9 mouse cellular contexts compared by ENCODE assay signal in genomic region chrX:140722400-140722799, GRCm38 (mm10). TPM values are rescaled to one million over a fixed set of nuclear protein-coding genes. Genes with fewer than 3 reads are reported as not detected.
DNase-seq lines count a peak whose midpoint lies in the region; ATAC-seq and TF ChIP-seq lines count a peak whose summit lies in the region.
"Had no signal": no experiment of that assay in that cellular context is flagged by ENCODE, and none has a peak within 500 bp of the region (broad histone marks: within the 10 kb centered on the region; RNA-seq: fewer than 3 reads in every experiment).

No protein-coding gene starts in this region.

- in situ Hi-C loops in CH12.LX (cut with MboI; ENCODE audit: low pct_ligation_motif_present, low pct_unique_long_range_greater_than_20kb, low sequenced_read_pairs) = loop anchor here (10.0 kb wide), 1 partner anchor 248 kb away; no protein-coding TSS in a partner anchor

- DNase-seq in hindbrain, embryonic 11.5 days (ENCODE audit: low spot score) = peak; percentile 43
- no peak for DNase-seq in hindbrain, embryonic 14.5 days (ENCODE audit: low spot score)
- DNase-seq in 3T3-L1 (ENCODE audit: low read depth, low spot score) = peak; percentile 73
- DNase-seq in CH12.LX (ENCODE audit: extremely low read depth) = peak; percentile 54
- no peak for DNase-seq in left cerebral cortex, postnatal 25 days (ENCODE audit: low spot score in 2 of 2)

- H3K4me1 ChIP-seq in hindbrain, embryonic 11.5 days (replicated peaks; ENCODE audit: control insufficient read depth, insufficient read depth, low read length) = no peaks in the 10 kb centered on the region
- H3K4me1 ChIP-seq in hindbrain, embryonic 14.5 days (replicated peaks; ENCODE audit: control insufficient read depth, insufficient read depth, low read length) = no peaks in the 10 kb centered on the region
- no peaks in the 10 kb centered on the region for H3K4me1 ChIP-seq in CH12.LX (ENCODE audit: control insufficient read depth in 1 of 2, insufficient read depth in 2 of 2)
- H3K4me1 ChIP-seq in intestine, embryonic 15.5 days (replicated peaks) = no peaks in the 10 kb centered on the region
- H3K4me1 ChIP-seq: embryonic facial prominence, embryonic 13.5 days had no signal

- no peaks in the 10 kb centered on the region for H3K79me2 ChIP-seq in CH12.LX (replicated peaks; ENCODE audit: control insufficient read depth, extremely low read depth, insufficient read depth, poor library complexity, severe bottlenecking)

- no peak overlapping the region for H3K9ac ChIP-seq in hindbrain, embryonic 11.5 days (ENCODE audit: low read depth, low read length)
- H3K9ac ChIP-seq in hindbrain, embryonic 14.5 days = no peak overlapping the region
- no peak overlapping the region for H3K9ac ChIP-seq in CH12.LX (ENCODE audit: insufficient read depth, low read depth)
- H3K9ac ChIP-seq in intestine, embryonic 15.5 days = no peak overlapping the region
- H3K9ac ChIP-seq: embryonic facial prominence, embryonic 13.5 days had no signal

- no peak for TF ChIP-seq EP300 in CH12.LX (IDR thresholded peaks at IDR 0.05; ENCODE audit: low read length)

- no peak for TF ChIP-seq POLR2A in CH12.LX (IDR thresholded peaks at IDR 0.05; ENCODE audit: low read depth, low read length)

- no peaks in the 10 kb centered on the region for H3K36me3 ChIP-seq in hindbrain, embryonic 11.5 days (ENCODE audit: control insufficient read depth, insufficient read depth, low read length)
- H3K36me3 ChIP-seq in hindbrain, embryonic 14.5 days (replicated peaks; ENCODE audit: control insufficient read depth, insufficient read depth) = no peaks in the 10 kb centered on the region
- H3K36me3 ChIP-seq in CH12.LX (replicated peaks in 1 of 2; ENCODE audit: control insufficient read depth in 1 of 2, insufficient read depth in 1 of 2, low read length in 1 of 2) = no peaks in the 10 kb centered on the region
- H3K36me3 ChIP-seq in intestine, embryonic 15.5 days = no peaks in the 10 kb centered on the region
- H3K36me3 ChIP-seq: embryonic facial prominence, embryonic 13.5 days had no signal

- intact Hi-C loops in left cerebral cortex, postnatal 25 days (cut with DNase I) = loop anchor here (10.0 kb wide), 1 partner anchor 228 kb away; no protein-coding TSS in a partner anchor

- WGBS in hindbrain, embryonic 11.5 days = 38% methylated on average over 4 of the region's 4 CpGs
- 46% methylated on average over 4 of the region's 4 CpGs for WGBS in hindbrain, embryonic 14.5 days
- 47% methylated on average over 4 of the region's 4 CpGs for WGBS in intestine, embryonic 15.5 days

- dilution Hi-C loops in CH12.LX (cut with MboI; ENCODE audit: extremely low pct_ligation_motif_present, extremely low pct_unique_long_range_greater_than_20kb, low sequenced_read_pairs) = no loop called here

- H3K4me3 ChIP-seq in hindbrain, embryonic 11.5 days (ENCODE audit: low read depth, low read length) = no peak overlapping the region
- no peak overlapping the region for H3K4me3 ChIP-seq in hindbrain, embryonic 14.5 days (replicated peaks; ENCODE audit: low read length)
- no peak overlapping the region for H3K4me3 ChIP-seq in CH12.LX (replicated peaks in 1 of 3; ENCODE audit: low read depth in 2 of 3, low read length in 2 of 3, poor library complexity in 1 of 3)
- no peak overlapping the region for H3K4me3 ChIP-seq in intestine, embryonic 15.5 days (replicated peaks)
- H3K4me3 ChIP-seq: embryonic facial prominence, embryonic 13.5 days had no signal

- no peak overlapping the region for H3K4me2 ChIP-seq in hindbrain, embryonic 11.5 days (replicated peaks; ENCODE audit: low read depth, low read length)
- no peak overlapping the region for H3K4me2 ChIP-seq in hindbrain, embryonic 14.5 days (replicated peaks)
- H3K4me2 ChIP-seq in CH12.LX (ENCODE audit: insufficient read depth, low read depth, poor library complexity, severe bottlenecking) = no peak overlapping the region
- H3K4me2 ChIP-seq in intestine, embryonic 15.5 days (replicated peaks) = no peak overlapping the region
- H3K4me2 ChIP-seq: embryonic facial prominence, embryonic 13.5 days had no signal

- no peak for ATAC-seq in hindbrain, embryonic 11.5 days (ENCODE audit: low FRiP score)
- no peak for ATAC-seq in hindbrain, embryonic 14.5 days (ENCODE audit: low FRiP score)
- peak; percentile 50; the same call in 1 of the 2 replicates for ATAC-seq in common myeloid progenitor, adult 5-6 weeks (replicated peaks; ENCODE audit: low read depth, poor library complexity, severe bottlenecking)
- peak; percentile 70 for ATAC-seq in megakaryocyte progenitor cell, adult 5-6 weeks (replicated peaks; ENCODE audit: poor library complexity)
- no peak for ATAC-seq in intestine, embryonic 15.5 days

- H3K27ac ChIP-seq in hindbrain, embryonic 11.5 days (ENCODE audit: low read depth, low read length) = no peak overlapping the region
- no peak overlapping the region for H3K27ac ChIP-seq in hindbrain, embryonic 14.5 days
- no peak overlapping the region for H3K27ac ChIP-seq in CH12.LX (ENCODE audit: insufficient read depth, low read depth)
- H3K27ac ChIP-seq in intestine, embryonic 15.5 days = no peak overlapping the region
- H3K27ac ChIP-seq: embryonic facial prominence, embryonic 13.5 days had no signal

- TF ChIP-seq RAD21 in CH12.LX (IDR thresholded peaks at IDR 0.05; ENCODE audit: low read depth, low read length) = peak; percentile 79

- peak; percentile 8 to 67; a peak in 2 of 4 replicates for TF ChIP-seq CTCF in CH12.LX (conservative IDR thresholded peaks at IDR 0.05 in 1 of 2, IDR thresholded peaks at IDR 0.05 in 1 of 2; ENCODE audit: low read depth in 2 of 2, low read length in 2 of 2)

- H3K9me3 ChIP-seq in hindbrain, embryonic 11.5 days (ENCODE audit: control insufficient read depth, low read length) = no peaks in the 10 kb centered on the region
- no peaks in the 10 kb centered on the region for H3K9me3 ChIP-seq in hindbrain, embryonic 14.5 days (ENCODE audit: control insufficient read depth, low read length)
- no peaks in the 10 kb centered on the region for H3K9me3 ChIP-seq in CH12.LX (replicated peaks; ENCODE audit: low read length)
- H3K9me3 ChIP-seq in intestine, embryonic 15.5 days = no peaks in the 10 kb centered on the region
- H3K9me3 ChIP-seq: embryonic facial prominence, embryonic 13.5 days had no signal

- H3K27me3 ChIP-seq in hindbrain, embryonic 11.5 days (ENCODE audit: control insufficient read depth, insufficient read depth, low read length) = no peaks in the 10 kb centered on the region
- H3K27me3 ChIP-seq in hindbrain, embryonic 14.5 days (ENCODE audit: control insufficient read depth, insufficient read depth, low read length) = peaks cover 4% of the 10 kb centered on the region; the same call in 1 of the 2 replicates
- H3K27me3 ChIP-seq in CH12.LX (replicated peaks) = no peaks in the 10 kb centered on the region
- H3K27me3 ChIP-seq in intestine, embryonic 15.5 days (replicated peaks) = no peaks in the 10 kb centered on the region

TF ChIP-seq in CH12.LX, 34 proteins besides CTCF, POLR2A, EP300 and RAD21:
- TF ChIP-seq TCF12 (IDR thresholded peaks at IDR 0.05; ENCODE audit: low read depth, low read length) (no peak), POLR2AphosphoS2 (IDR thresholded peaks at IDR 0.05; ENCODE audit: low read depth, low read length) (no peak), ETS1 (conservative IDR thresholded peaks at IDR 0.05; ENCODE audit: low read depth, low read length) (no peak), JUN (IDR thresholded peaks at IDR 0.05; ENCODE audit: insufficient read depth, low read depth, low read length) (no peak), MYC (IDR thresholded peaks at IDR 0.05; ENCODE audit: low read depth, low read length) (0 out of 2 replicates have a peak, but pooled peaks have one; percentile 28), MXI1 (IDR thresholded peaks at IDR 0.05; ENCODE audit: low read depth, low read length) (no peak), SMC3 (IDR thresholded peaks at IDR 0.05; ENCODE audit: low read depth, low read length) (peak; percentile 66), ZC3H11A (IDR thresholded peaks at IDR 0.05; ENCODE audit: low read depth, low read length) (0 out of 2 replicates have a peak, but pooled peaks have one; percentile 28)

RNA-seq across cellular contexts. Expression of gene Mid2, which starts 58.0 kb away (rescaled TPM):
- polyA plus RNA-seq in hindbrain, embryonic 11.5 days (2014; fragmentation: Nextera tagmentation; extraction: Ambion mirVana) = 3.0 and 3.7 TPM in 2 replicates
- 11.0 and 13.2 TPM in 2 replicates for polyA plus RNA-seq in hindbrain, embryonic 14.5 days (2014; fragmentation: Nextera tagmentation; extraction: Ambion mirVana)
- 5.0 and 8.7 TPM in 2 replicates for total RNA-seq in CH12.LX (2012; rRNA removed)
- total RNA-seq in CH12.LX (2014; rRNA removed) = 4.1 and 4.3 TPM in 2 replicates
- 4.7 and 5.4 TPM in 2 replicates for polyA plus RNA-seq in CH12.LX (2012; ENCODE audit: insufficient read length, low read depth)
- 0.23 TPM in 1 of 2 replicates, not detected in the other for total RNA-seq in common myeloid progenitor, adult 5-6 weeks (2017)
- 0.15 and 0.30 TPM in 2 replicates for total RNA-seq in megakaryocyte progenitor cell, adult 5-6 weeks (2015)
- total RNA-seq in megakaryocyte progenitor cell, adult 5-6 weeks (2017) = 0.62 TPM in 1 of 2 replicates, not detected in the other
- 10 to 100 TPM; 24.4 to 28.2 TPM for total RNA-seq in left cerebral cortex, postnatal 25 days (2021)
- polyA plus RNA-seq in intestine, embryonic 15.5 days (2015; fragmentation: Nextera tagmentation; extraction: Ambion mirVana) = 2.8 and 2.9 TPM in 2 replicates

Comparison
In these comparisons a context has a peak if more than half of its experiments do, and no peak if none do; other contexts are left out.
1. DNase-seq: peak in hindbrain, embryonic 11.5 days (single experiment), 3T3-L1 (single experiment) and CH12.LX (single experiment); none in hindbrain, embryonic 14.5 days (single experiment) and left cerebral cortex, postnatal 25 days (0 of 2).
2. ATAC-seq: peak in common myeloid progenitor, adult 5-6 weeks (single experiment) and megakaryocyte progenitor cell, adult 5-6 weeks (single experiment); none in hindbrain, embryonic 11.5 days (single experiment), hindbrain, embryonic 14.5 days (single experiment) and intestine, embryonic 15.5 days (single experiment).